Mouse (Mus musculus) embryonic fibroblast, embryonic 13.5 days (primary cell): ENCODE data around the gene Agps. TPM values are rescaled to one million over a fixed set of nuclear protein-coding genes. Genes with fewer than 3 reads are reported as not detected.

ENCODE experiments used
- H3K27ac ChIP-seq: 2 replicates; pipeline ENCODE4 v1.5.1; 2012; ENCODE audit warnings: low read length, control low read depth, inconsistent platforms; ENCODE audit not compliant: insufficient read depth
- H3K4me1 ChIP-seq: 2 replicates; pipeline ENCODE4 v1.6.1; 2011; ENCODE audit warnings: low read length; ENCODE audit not compliant: control insufficient read depth, insufficient read depth
- H3K4me3 ChIP-seq: 2 replicates; pipeline ENCODE4 v1.5.1; 2011; ENCODE audit warnings: mild to moderate bottlenecking, control low read depth, low read length; ENCODE audit not compliant: insufficient read depth
- CTCF ChIP-seq: IDR thresholded peaks from 2 replicates; pipeline ENCODE4 v1.5.1; 2011; ENCODE audit warnings: mild to moderate bottlenecking, control low read depth, low read length, moderate library complexity, borderline replicate concordance; ENCODE audit not compliant: insufficient read depth
- POLR2A ChIP-seq: IDR thresholded peaks from 2 replicates; pipeline ENCODE4 v1.6.1; 2011; ENCODE audit warnings: low read depth, mild to moderate bottlenecking, control low read depth, low read length, moderate library complexity
- polyA plus RNA-seq: library from polyadenylated mRNA; stranded (reverse); fragments of >200 nt; gene quantifications from 2 replicates; pipeline ENCODE4 v1.2.4, GENCODE M21; 2011; ENCODE audit warnings: low read depth; ENCODE audit not compliant: missing spikeins, insufficient read length

Agps gene
- polyA plus RNA-seq, 1 experiment: 71.1 TPM

- Histone ChIP-seq H3K4me3 (no peak overlapping the region), H3K4me1 (no peaks in the 10 kb centered on the region), H3K27ac (no peak overlapping the region)
- TF ChIP-seq POLR2A (no peak), CTCF (no peak)
Measured at GRCm38 (mm10) chr2:75869604-75870003, 37.6 kb downstream of the Agps start.

DNA sequence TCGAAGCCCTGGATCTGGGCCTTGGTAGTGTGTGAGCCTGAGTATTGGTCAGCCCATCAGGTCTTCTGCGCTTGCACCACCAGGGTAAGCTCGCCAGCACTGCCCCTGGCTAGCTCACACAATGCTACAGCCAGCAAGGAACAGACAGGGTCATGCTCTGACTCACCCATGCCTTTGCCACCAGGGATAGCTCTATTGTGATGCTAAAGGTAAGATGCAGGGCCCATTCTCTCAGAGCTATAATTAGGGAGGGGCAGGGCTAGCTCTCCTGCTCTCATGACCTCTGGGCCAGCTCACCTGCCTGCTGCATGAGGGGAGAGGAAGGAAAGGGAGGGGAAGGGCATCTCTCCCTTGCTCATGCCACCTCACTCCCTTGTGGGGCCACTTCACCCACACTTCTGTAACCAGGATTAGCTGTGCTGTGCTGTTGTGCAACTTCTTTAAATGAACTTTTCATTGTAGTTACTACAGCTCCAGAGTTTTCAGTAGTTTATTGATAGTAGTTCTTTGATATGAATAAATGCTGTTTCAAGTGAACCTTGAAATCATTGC lies 42.1 kb downstream of the Agps start:
- TF ChIP-seq CTCF (no peak), POLR2A (no peak)
- Histone ChIP-seq H3K4me3 (no peak overlapping the region), H3K4me1 (no peaks in the 10 kb centered on the region), H3K27ac (no peak overlapping the region)

GRCm38 (mm10) chr2:75879791-75880190 lies 47.8 kb downstream of the Agps start:
- Histone ChIP-seq H3K4me3 (no peak overlapping the region), H3K4me1 (no peaks in the 10 kb centered on the region), H3K27ac (no peak overlapping the region)
- TF ChIP-seq POLR2A (no peak), CTCF (no peak)

GRCm38 (mm10) chr2:75883543-75883942 lies 51.6 kb downstream of the Agps start:
- no peaks in the 10 kb centered on the region for H3K4me1 ChIP-seq
- no peak for TF ChIP-seq POLR2A
- peak; percentile 73; the same call in 1 of the 2 replicates for TF ChIP-seq CTCF
- no peak overlapping the region for H3K4me3 ChIP-seq
- no peak overlapping the region for H3K27ac ChIP-seq

- Histone ChIP-seq H3K4me3 (no peak overlapping the region), H3K27ac (no peak overlapping the region), H3K4me1 (no peaks in the 10 kb centered on the region)
- no peak for TF ChIP-seq POLR2A
- no peak for TF ChIP-seq CTCF
Measured at GRCm38 (mm10) chr2:75891981-75892380, 60.0 kb downstream of the Agps start.

GRCm38 (mm10) chr2:75895711-75896110 lies 63.7 kb downstream of the Agps start:
- TF ChIP-seq POLR2A: no peak
- TF ChIP-seq CTCF: no peak
- H3K4me1 ChIP-seq: no peaks in the 10 kb centered on the region
- no peak overlapping the region for H3K4me3 ChIP-seq
- H3K27ac ChIP-seq: no peak overlapping the region

GRCm38 (mm10) chr2:75900281-75900680 lies 68.3 kb downstream of the Agps start:
- Histone ChIP-seq H3K4me3 (no peak overlapping the region), H3K4me1 (no peaks in the 10 kb centered on the region), H3K27ac (no peak overlapping the region)
- TF ChIP-seq CTCF (no peak), POLR2A (no peak)

- H3K27ac ChIP-seq: no peak overlapping the region
- no peak overlapping the region for H3K4me3 ChIP-seq
- H3K4me1 ChIP-seq: no peaks in the 10 kb centered on the region
- TF ChIP-seq CTCF (no peak), POLR2A (no peak)
Measured at GRCm38 (mm10) chr2:75901869-75902268, 69.9 kb downstream of the Agps start.

DNA sequence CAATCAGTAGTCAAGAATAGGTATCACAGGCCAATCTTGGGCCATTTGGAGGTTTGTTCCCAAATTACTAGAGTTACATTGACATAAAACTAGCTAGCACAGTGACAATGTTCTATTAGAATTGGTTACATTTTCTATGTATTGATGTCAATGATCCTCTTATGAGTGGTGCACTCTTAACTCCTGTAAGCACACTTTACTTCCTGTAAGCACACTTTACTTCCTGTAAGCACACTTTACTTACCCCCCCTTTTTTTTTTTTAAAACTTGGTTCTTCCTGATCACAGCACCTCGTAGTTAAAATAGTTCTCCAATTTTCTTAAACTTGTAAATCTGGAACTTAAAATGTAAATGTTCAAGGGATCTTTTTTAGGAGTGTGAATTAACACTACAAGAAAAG lies 75.2 kb downstream of the Agps start:
- Histone ChIP-seq H3K4me3 (no peak overlapping the region), H3K27ac (no peak overlapping the region), H3K4me1 (no peaks in the 10 kb centered on the region)
- no peak for TF ChIP-seq CTCF
- no peak for TF ChIP-seq POLR2A

GRCm38 (mm10) chr2:75915040-75915439 lies 83.1 kb downstream of the Agps start:
- Histone ChIP-seq H3K27ac (no peak overlapping the region), H3K4me1 (no peaks in the 10 kb centered on the region), H3K4me3 (no peak overlapping the region)
- TF ChIP-seq CTCF (no peak), POLR2A (no peak)

GRCm38 (mm10) chr2:75923807-75924340 lies 91.9 kb downstream of the Agps start:
- H3K4me3 ChIP-seq: no peak overlapping the region
- no peak for TF ChIP-seq POLR2A
- TF ChIP-seq CTCF: no peak
- no peak overlapping the region for H3K27ac ChIP-seq
- H3K4me1 ChIP-seq: no peaks in the 10 kb centered on the region

GRCm38 (mm10) chr2:75926061-75926460 lies 94.1 kb downstream of the Agps start:
- TF ChIP-seq POLR2A (no peak), CTCF (no peak)
- H3K4me1 ChIP-seq: no peaks in the 10 kb centered on the region
- no peak overlapping the region for H3K4me3 ChIP-seq
- H3K27ac ChIP-seq: no peak overlapping the region
